Mouse (Mus musculus) CH12.LX (cell line): Measurements from ENCODE around the gene Slc38a8. TPM values are rescaled to one million over a fixed set of nuclear protein-coding genes. Genes with fewer than 3 reads are reported as not detected.

Experiments used
- DNase-seq: peaks from one replicate; pipeline ENCODE4 v3.0.0-alpha.2; 2013; ENCODE audit errors: extremely low read depth
- H3K27ac ChIP-seq: 2 replicates; pipeline ENCODE4 v1.5.1; 2012; ENCODE audit warnings: low read depth, mild to moderate bottlenecking, control low read depth, moderate library complexity; ENCODE audit not compliant: insufficient read depth
- H3K27me3 ChIP-seq: replicated peaks from 2 replicates; pipeline ENCODE3; 2012; ENCODE audit warnings: inconsistent platforms
- H3K36me3 ChIP-seq, 2 experiments: replicated peaks in 1 of 2; 2 replicates each; pipeline versions ENCODE3 to v1.6.1; 2012; ENCODE audit warnings: inconsistent platforms in 1 of 2, low read length in 1 of 2, mild to moderate bottlenecking in 1 of 2, mixed read lengths in 1 of 2, moderate library complexity in 1 of 2; ENCODE audit not compliant: control insufficient read depth in 1 of 2, insufficient read depth in 1 of 2
- H3K4me1 ChIP-seq, 2 experiments: 2 replicates each; pipeline ENCODE4 v1.6.1; 2012; ENCODE audit warnings: inconsistent platforms in 1 of 2, moderate library complexity in 1 of 2; ENCODE audit not compliant: insufficient read depth in 2 of 2, control insufficient read depth in 1 of 2
- H3K4me2 ChIP-seq: 2 replicates; pipeline ENCODE4 v1.6.1; 2012; ENCODE audit warnings: low read depth, mild to moderate bottlenecking, control low read depth; ENCODE audit not compliant: poor library complexity, insufficient read depth, severe bottlenecking
- H3K4me3 ChIP-seq, 3 experiments: fragments of 150-350 bp in 1 of 3; sonication (generic) in 1 of 3; replicated peaks in 1 of 3; 2 replicates each; pipeline versions ENCODE3 to v1.5.1; 2011 to 2012; ENCODE audit warnings: low read depth in 2 of 3, low read length in 2 of 3, mild to moderate bottlenecking in 2 of 3, moderate library complexity in 2 of 3, control low read depth in 1 of 3, improper control_type of control experiment in 1 of 3, inconsistent platforms in 1 of 3, mixed read lengths in 1 of 3; ENCODE audit not compliant: poor library complexity in 1 of 3
- H3K79me2 ChIP-seq: replicated peaks from 2 replicates; pipeline ENCODE4 v1.6.1; 2012; ENCODE audit warnings: mild to moderate bottlenecking, moderate library complexity; ENCODE audit not compliant: control insufficient read depth, poor library complexity, insufficient read depth, severe bottlenecking; ENCODE audit errors: extremely low read depth
- H3K9ac ChIP-seq: 2 replicates; pipeline ENCODE4 v1.6.1; 2012; ENCODE audit warnings: low read depth, mild to moderate bottlenecking, control low read depth, moderate library complexity; ENCODE audit not compliant: insufficient read depth
- H3K9me3 ChIP-seq: replicated peaks from 2 replicates; pipeline ENCODE3; 2012; ENCODE audit warnings: low read length, inconsistent platforms, mixed read lengths
- BHLHE40 ChIP-seq: IDR thresholded peaks from 2 replicates; pipeline ENCODE4 v1.6.1; 2011; ENCODE audit warnings: mild to moderate bottlenecking, low read depth, low read length, improper control_type of control experiment
- CHD1 ChIP-seq: IDR thresholded peaks from 2 replicates; pipeline ENCODE4 v1.6.1; 2012; ENCODE audit warnings: low read depth, low read length, improper control_type of control experiment, inconsistent platforms
- ELF1 ChIP-seq: IDR thresholded peaks from 2 replicates; pipeline ENCODE4 v1.6.1; 2014; ENCODE audit warnings: low read depth, mild to moderate bottlenecking, inconsistent platforms, low read length, improper control_type of control experiment
- EP300 ChIP-seq: IDR thresholded peaks from 2 replicates; pipeline ENCODE4 v1.6.1; 2011; ENCODE audit warnings: low read length, improper control_type of control experiment
- HCFC1 ChIP-seq: IDR thresholded peaks from 2 replicates; pipeline ENCODE4 v1.6.1; 2012; ENCODE audit warnings: low read depth, mild to moderate bottlenecking, inconsistent platforms, low read length, improper control_type of control experiment
- JUND ChIP-seq: conservative IDR thresholded peaks from 2 replicates; pipeline ENCODE4 v1.6.1; 2011; ENCODE audit warnings: low read depth, low read length, improper control_type of control experiment
- KAT2A ChIP-seq: IDR thresholded peaks from 2 replicates; pipeline ENCODE4 v1.6.1; 2012; ENCODE audit warnings: low read length, improper control_type of control experiment, inconsistent platforms; ENCODE audit not compliant: insufficient replicate concordance
- MAX ChIP-seq: IDR thresholded peaks from 2 replicates; pipeline ENCODE4 v1.6.1; 2011; ENCODE audit warnings: low read length, improper control_type of control experiment
- MEF2A ChIP-seq: IDR thresholded peaks from 2 replicates; pipeline ENCODE4 v1.6.1; 2014; ENCODE audit warnings: low read depth, mild to moderate bottlenecking, inconsistent platforms, low read length, improper control_type of control experiment, borderline replicate concordance
- MXI1 ChIP-seq: IDR thresholded peaks from 2 replicates; pipeline ENCODE4 v1.6.1; 2011; ENCODE audit warnings: mild to moderate bottlenecking, low read depth, low read length, improper control_type of control experiment
- NELFE ChIP-seq: IDR thresholded peaks from 2 replicates; pipeline ENCODE4 v1.6.1; 2011; ENCODE audit warnings: low read depth, low read length, improper control_type of control experiment
- RCOR1 ChIP-seq: conservative IDR thresholded peaks from 2 replicates; pipeline ENCODE4 v1.6.1; 2012; ENCODE audit warnings: low read depth, mild to moderate bottlenecking, inconsistent platforms, low read length, improper control_type of control experiment
- SIN3A ChIP-seq: IDR thresholded peaks from 2 replicates; pipeline ENCODE4 v1.6.1; 2012; ENCODE audit warnings: low read length, improper control_type of control experiment, inconsistent platforms
- TBP ChIP-seq: conservative IDR thresholded peaks from 2 replicates; pipeline ENCODE4 v1.6.1; 2011; ENCODE audit warnings: low read depth, low read length, improper control_type of control experiment
- TCF12 ChIP-seq: IDR thresholded peaks from 2 replicates; pipeline ENCODE4 v1.6.1; 2014; ENCODE audit warnings: low read depth, mild to moderate bottlenecking, inconsistent platforms, low read length, improper control_type of control experiment
- USF1 ChIP-seq: IDR thresholded peaks from 2 replicates; pipeline ENCODE4 v1.6.1; 2014; ENCODE audit warnings: low read depth, mild to moderate bottlenecking, inconsistent platforms, low read length, improper control_type of control experiment
- ZC3H11A ChIP-seq: IDR thresholded peaks from 2 replicates; pipeline ENCODE4 v1.6.1; 2012; ENCODE audit warnings: low read depth, mild to moderate bottlenecking, inconsistent platforms, low read length, improper control_type of control experiment
- ZKSCAN1 ChIP-seq: IDR thresholded peaks from 2 replicates; pipeline ENCODE4 v1.6.1; 2012; ENCODE audit warnings: low read depth, inconsistent platforms, low read length, improper control_type of control experiment, borderline replicate concordance
- ZNF384 ChIP-seq: IDR thresholded peaks from 2 replicates; pipeline ENCODE4 v1.6.1; 2012; ENCODE audit warnings: low read depth, low read length, improper control_type of control experiment, inconsistent platforms
- dilution Hi-C: fragments of 300-500 bp; cut with MboI; formaldehyde crosslinking; loops from 2 replicates; pipeline ENCODE4 v1.14.3; 2020; ENCODE audit warnings: low sequenced_read_pairs; ENCODE audit not compliant: extremely low pct_unique_long_range_greater_than_20kb, extremely low pct_ligation_motif_present
- in situ Hi-C: fragments of 300-500 bp; cut with MboI; formaldehyde crosslinking; loops from 3 replicates; pipeline ENCODE4 v1.14.3; 2019; ENCODE audit warnings: low sequenced_read_pairs, low pct_ligation_motif_present, low pct_unique_long_range_greater_than_20kb, mixed read lengths
- polyA plus RNA-seq: library from polyadenylated mRNA; unstranded; fragments of >175 nt; gene quantifications from 2 replicates; pipeline ENCODE4 v1.2.1, GENCODE M21; 2012; ENCODE audit warnings: low read depth; ENCODE audit not compliant: insufficient read length
- total RNA-seq, 2 experiments: library from RNA; depleted of rRNA; stranded (reverse); fragments of 300-350 nt in 1 of 2; fragments of >200 nt in 1 of 2; gene quantifications; 2 replicates each; pipeline ENCODE4 v1.2.3; 2012 to 2014

The Slc38a8 gene
- total and polyA plus RNA-seq, 3 experiments = 0.08 TPM; not detected in 1

DNA sequence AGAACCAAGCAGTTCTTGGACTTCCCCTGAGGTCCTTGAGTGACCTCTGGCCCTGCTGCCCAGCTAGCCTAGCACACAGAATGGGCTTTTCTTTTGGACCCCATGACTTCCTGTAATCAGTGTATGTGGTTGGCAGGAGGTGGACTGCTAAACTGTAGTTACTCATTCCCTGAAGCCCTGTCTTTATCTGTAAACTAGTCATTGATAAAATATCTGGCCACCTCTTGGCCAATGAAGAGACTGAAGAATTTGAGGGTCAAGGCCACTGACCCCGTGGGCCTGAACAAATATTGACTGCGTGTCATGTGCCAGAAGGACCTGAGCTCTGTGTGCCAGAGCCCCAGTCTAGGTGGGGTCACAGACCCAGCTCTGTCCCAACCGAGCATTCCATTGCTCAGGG, 69.1 kb downstream of the Slc38a8 start:
- TF ChIP-seq SIN3A = no peak
- TF ChIP-seq TBP = no peak
- no peak for TF ChIP-seq ELF1
- no peak for TF ChIP-seq EP300
- no peak for TF ChIP-seq KAT2A
- no peak for TF ChIP-seq JUND
- no peak for TF ChIP-seq ZC3H11A
- TF ChIP-seq CHD1 = no peak
- TF ChIP-seq ZNF384 = no peak
- no peak for TF ChIP-seq MEF2A
- no peak for TF ChIP-seq NELFE
- TF ChIP-seq MAX = no peak
- no peak for TF ChIP-seq ZKSCAN1
- no peak for TF ChIP-seq RCOR1
- TF ChIP-seq MXI1 = no peak
- TF ChIP-seq USF1 = no peak
- no peak for TF ChIP-seq BHLHE40
- no peak for TF ChIP-seq HCFC1
- dilution Hi-C loops (no loop called here), in situ Hi-C loops (no loop called here)
- Histone ChIP-seq H3K9ac (no peak overlapping the region), H3K4me2 (no peak overlapping the region), H3K4me1 (peaks cover 30 to 49% of the 10 kb centered on the region in 2 experiments), H3K4me3 (no peak overlapping the region), H3K27ac (no peak overlapping the region), H3K27me3 (no peaks in the 10 kb centered on the region), H3K36me3 (no peaks in the 10 kb centered on the region), H3K79me2 (no peaks in the 10 kb centered on the region), H3K9me3 (no peaks in the 10 kb centered on the region)
- DNase-seq = no peak

DNA sequence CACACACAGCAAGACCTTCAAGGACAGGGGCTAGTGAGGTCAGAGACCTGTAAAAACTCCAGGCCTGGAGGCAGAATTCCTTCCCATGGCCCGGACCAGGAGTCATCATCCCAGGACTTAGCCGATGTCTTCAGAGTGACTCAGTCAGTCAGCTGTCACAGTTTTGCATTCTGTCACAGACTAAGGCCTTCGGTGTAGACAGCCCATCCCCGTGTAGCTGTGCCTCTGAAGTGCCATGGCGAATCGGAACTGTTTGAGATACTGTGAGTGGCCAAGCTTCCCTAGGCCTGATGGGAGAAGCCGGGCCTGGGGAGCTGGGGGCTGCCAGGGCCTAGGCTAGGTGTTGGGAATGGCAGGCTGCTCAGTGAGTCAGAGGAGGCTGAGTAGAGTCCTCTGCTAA, 70.8 kb downstream of the Slc38a8 start:
- H3K27ac ChIP-seq = no peak overlapping the region
- dilution Hi-C loops (no loop called here), in situ Hi-C loops (no loop called here)
- H3K9ac ChIP-seq = no peak overlapping the region
- no peak for TF ChIP-seq TCF12
- H3K9me3 ChIP-seq = no peaks in the 10 kb centered on the region
- peaks cover 29 to 50% of the 10 kb centered on the region in 2 experiments for H3K4me1 ChIP-seq
- no peaks in the 10 kb centered on the region for H3K79me2 ChIP-seq
- no peak overlapping the region for H3K4me3 ChIP-seq
- no peak for DNase-seq
- no peaks in the 10 kb centered on the region for H3K36me3 ChIP-seq
- H3K4me2 ChIP-seq = no peak overlapping the region
- H3K27me3 ChIP-seq = no peaks in the 10 kb centered on the region
